Mouse (Mus musculus): ENCODE results near the gene Rmdn3. TPM values are rescaled to one million over a fixed set of nuclear protein-coding genes. Genes with fewer than 3 reads are reported as not detected.

Rmdn3 gene
- polyA plus RNA-seq, 1 experiment from 2014 or later, result 34.9 TPM

DNA sequence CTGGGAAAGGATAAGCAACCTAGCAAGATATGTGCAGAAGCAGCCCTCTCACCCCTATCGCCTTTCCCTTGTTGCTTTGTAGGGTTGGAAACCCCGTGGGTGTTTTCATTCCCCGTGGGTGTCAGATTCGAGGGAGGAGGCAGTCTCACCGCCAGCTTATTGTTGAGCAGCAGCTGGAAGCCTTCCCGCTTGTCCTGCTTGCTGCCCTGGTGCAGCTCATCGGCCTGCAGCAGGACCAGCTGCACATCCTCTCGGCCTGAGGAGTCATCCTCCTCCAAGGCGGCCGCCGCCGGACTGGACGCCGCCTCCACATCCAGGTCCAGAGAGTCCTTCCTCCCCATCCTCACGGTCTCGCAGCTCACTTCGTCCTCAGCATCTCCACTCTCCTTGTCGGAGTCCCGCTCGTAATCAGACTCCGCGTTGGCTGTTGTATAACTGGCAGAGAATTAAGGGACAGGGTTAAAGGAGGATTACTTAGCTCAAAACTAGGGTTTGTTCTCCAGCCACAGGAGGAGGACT is 9.6 kb downstream of the Rmdn3 start:
- Histone ChIP-seq H3K4me3 (ENCODE audit: low read depth, low read length) (no peak overlapping the region), H3K4me1 (ENCODE audit: control insufficient read depth, insufficient read depth, low read length) (no peaks in the 10 kb centered on the region), H3K4me2 (replicated peaks; ENCODE audit: low read depth, low read length) (no peak overlapping the region), H3K27ac (ENCODE audit: low read length) (no peak overlapping the region), H3K27me3 (ENCODE audit: control insufficient read depth, insufficient read depth, low read length) (no peaks in the 10 kb centered on the region), H3K9me3 (ENCODE audit: control insufficient read depth, low read depth, low read length) (peaks cover 4% of the 10 kb centered on the region; the same call in 1 of the 2 replicates), H3K36me3 (ENCODE audit: control insufficient read depth, insufficient read depth, low read length) (peaks cover 63% of the 10 kb centered on the region), H3K9ac (replicated peaks; ENCODE audit: low read depth, low read length) (no peak overlapping the region)
- ATAC-seq (ENCODE audit: insufficient number of reproducible peaks, insufficient read depth, low FRiP score, low read depth), result no peak
- 84% methylated on average over 22 of the region's 22 CpGs for WGBS

DNA sequence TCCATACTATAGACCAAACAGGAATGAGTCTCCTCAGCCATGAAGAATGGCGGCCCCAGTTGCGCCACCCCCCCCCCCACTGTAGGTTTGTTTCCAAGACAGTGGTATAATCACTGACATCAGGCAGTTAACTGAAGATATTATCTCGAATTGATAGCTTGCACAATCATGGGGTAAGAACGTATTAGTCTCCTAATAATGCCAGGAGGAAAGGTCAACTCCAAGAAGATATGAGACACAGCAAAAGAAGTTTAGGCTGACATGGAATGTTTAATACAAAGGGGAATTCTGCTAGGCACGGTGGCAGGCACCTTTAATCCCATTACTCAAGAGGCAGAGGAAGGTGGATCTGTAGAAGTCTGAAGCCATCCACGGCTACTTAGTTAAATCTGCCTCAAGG is 10.4 kb downstream of the Rmdn3 start:
- WGBS, result 86% methylated on average over 6 of the region's 6 CpGs
- Histone ChIP-seq H3K4me2 (replicated peaks; ENCODE audit: low read depth, low read length) (no peak overlapping the region), H3K4me3 (ENCODE audit: low read depth, low read length) (no peak overlapping the region), H3K27ac (ENCODE audit: low read length) (no peak overlapping the region), H3K4me1 (ENCODE audit: control insufficient read depth, insufficient read depth, low read length) (no peaks in the 10 kb centered on the region), H3K9me3 (ENCODE audit: control insufficient read depth, low read depth, low read length) (peaks cover 4% of the 10 kb centered on the region; the same call in 1 of the 2 replicates), H3K9ac (replicated peaks; ENCODE audit: low read depth, low read length) (no peak overlapping the region), H3K36me3 (ENCODE audit: control insufficient read depth, insufficient read depth, low read length) (peaks cover 63% of the 10 kb centered on the region), H3K27me3 (ENCODE audit: control insufficient read depth, insufficient read depth, low read length) (no peaks in the 10 kb centered on the region)
- ATAC-seq (ENCODE audit: insufficient number of reproducible peaks, insufficient read depth, low FRiP score, low read depth), result no peak

DNA sequence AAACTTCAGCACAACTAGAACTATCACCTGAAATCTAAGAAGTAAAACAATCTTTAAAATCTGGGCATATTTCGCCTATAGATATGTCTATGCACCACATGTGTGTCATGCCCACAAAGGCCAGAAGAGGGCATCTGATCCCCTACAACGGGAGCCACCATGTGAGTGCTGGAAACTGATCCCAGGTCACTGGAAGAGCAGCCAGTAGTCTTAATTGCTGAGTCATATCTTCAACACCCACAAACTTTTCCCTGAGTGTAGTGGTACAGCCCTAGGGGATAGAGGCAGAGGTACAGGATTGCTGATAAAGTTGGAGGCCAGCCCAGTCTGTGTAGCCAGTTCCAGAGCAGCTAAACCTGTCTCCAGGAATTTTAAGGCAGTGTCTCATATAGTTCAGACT is 11.6 kb downstream of the Rmdn3 start:
- ATAC-seq (ENCODE audit: insufficient number of reproducible peaks, insufficient read depth, low FRiP score, low read depth), result no peak
- Histone ChIP-seq H3K36me3 (ENCODE audit: control insufficient read depth, insufficient read depth, low read length) (peaks cover 57% of the 10 kb centered on the region), H3K27ac (ENCODE audit: low read length) (no peak overlapping the region)

DNA sequence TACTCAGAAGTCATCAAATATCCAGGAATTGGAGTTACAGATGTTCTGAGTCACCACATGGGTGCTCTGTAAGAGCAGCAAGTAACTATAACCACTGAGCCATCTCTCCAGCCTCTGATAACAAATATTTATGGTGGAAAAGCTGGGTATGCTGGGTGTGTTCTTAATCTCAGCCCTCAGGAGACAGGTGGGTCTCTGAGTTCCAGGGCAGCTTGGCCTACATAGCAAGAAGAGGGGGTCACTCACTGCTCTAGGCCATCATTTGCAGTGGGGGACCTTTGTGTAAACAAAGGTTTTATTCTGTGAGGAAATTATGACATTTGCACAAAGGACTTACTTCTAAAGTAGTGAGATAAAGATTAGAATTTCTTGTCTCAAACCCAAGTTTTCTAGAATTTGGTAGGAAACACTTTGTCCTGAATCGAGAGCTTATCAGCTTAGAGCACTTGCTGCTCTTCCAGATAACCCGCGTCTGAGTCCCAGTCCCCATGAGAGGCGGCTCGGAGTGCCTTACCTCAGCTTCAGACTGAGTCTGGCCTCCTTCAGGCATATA is 20.4 kb downstream of the Rmdn3 start:
- Histone ChIP-seq H3K27me3 (ENCODE audit: control insufficient read depth, insufficient read depth, low read length) (no peaks in the 10 kb centered on the region), H3K9ac (replicated peaks; ENCODE audit: low read depth, low read length) (no peak overlapping the region), H3K9me3 (ENCODE audit: control insufficient read depth, low read depth, low read length) (no peaks in the 10 kb centered on the region), H3K27ac (ENCODE audit: low read length) (no peak overlapping the region), H3K4me2 (replicated peaks; ENCODE audit: low read depth, low read length) (no peak overlapping the region), H3K36me3 (ENCODE audit: control insufficient read depth, insufficient read depth, low read length) (peaks cover 49% of the 10 kb centered on the region), H3K4me1 (ENCODE audit: control insufficient read depth, insufficient read depth, low read length) (no peaks in the 10 kb centered on the region), H3K4me3 (ENCODE audit: low read depth, low read length) (no peak overlapping the region)
- 81% methylated on average over 5 of the region's 5 CpGs for WGBS
- no peak for ATAC-seq (ENCODE audit: insufficient number of reproducible peaks, insufficient read depth, low FRiP score, low read depth)

More for the DNA sequence above, 11.6 kb downstream of the Rmdn3 start:
- no peak overlapping the region for H3K4me2 ChIP-seq (replicated peaks; ENCODE audit: low read depth, low read length)
- no peak overlapping the region for H3K9ac ChIP-seq (replicated peaks; ENCODE audit: low read depth, low read length)
- peaks cover 4% of the 10 kb centered on the region; the same call in 1 of the 2 replicates for H3K9me3 ChIP-seq (ENCODE audit: control insufficient read depth, low read depth, low read length)
- H3K27me3 ChIP-seq (ENCODE audit: control insufficient read depth, insufficient read depth, low read length), result no peaks in the 10 kb centered on the region
- H3K4me3 ChIP-seq (ENCODE audit: low read depth, low read length), result no peak overlapping the region
- H3K4me1 ChIP-seq (ENCODE audit: control insufficient read depth, insufficient read depth, low read length), result no peaks in the 10 kb centered on the region
- 89% methylated on average over 2 of the region's 2 CpGs for WGBS

DNA sequence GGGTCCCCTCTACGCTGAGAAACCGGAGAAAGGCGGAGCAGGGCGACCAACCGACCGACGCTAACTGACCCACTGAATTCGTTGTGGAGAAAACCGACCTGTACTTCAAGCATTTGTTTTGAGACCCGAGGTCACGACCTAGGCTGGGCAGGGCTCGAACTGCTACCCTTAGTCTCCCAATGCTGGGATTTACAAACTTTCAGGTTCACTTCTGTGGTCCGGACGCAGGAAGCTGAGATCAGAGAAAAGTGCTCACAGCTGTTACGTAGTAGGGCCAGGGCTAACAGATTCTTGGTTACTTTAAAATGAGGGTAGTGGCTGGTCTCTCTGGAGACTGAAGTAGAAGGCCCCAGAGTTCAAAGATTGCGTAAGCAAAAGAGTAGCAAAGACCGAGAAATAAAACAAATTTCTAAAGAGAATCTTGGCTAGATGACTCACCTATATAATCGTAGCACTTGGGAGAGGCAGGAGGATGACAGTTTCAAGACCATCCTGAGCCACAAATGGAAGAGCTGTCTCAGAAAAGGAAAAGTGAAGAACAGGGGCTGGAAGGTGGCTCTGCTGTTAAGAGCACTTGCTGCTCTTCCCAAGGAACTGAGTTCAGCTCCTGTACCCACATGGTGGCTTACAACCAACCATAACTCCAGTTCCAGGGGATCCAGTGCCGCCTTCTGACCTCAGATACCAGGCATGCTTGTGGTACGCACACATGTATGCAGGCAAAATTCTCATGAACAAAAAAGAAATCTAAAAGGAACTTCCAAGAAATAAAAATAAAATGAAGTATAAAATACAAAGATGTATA is 43.5 kb downstream of the Rmdn3 start:
- 12% methylated on average over 20 of the region's 20 CpGs for WGBS
- Histone ChIP-seq H3K9me3 (ENCODE audit: control insufficient read depth, low read depth, low read length) (no peaks in the 10 kb centered on the region), H3K4me2 (replicated peaks; ENCODE audit: low read depth, low read length) (peak overlapping the region; percentile 82), H3K4me1 (ENCODE audit: control insufficient read depth, insufficient read depth, low read length) (peaks cover 5% of the 10 kb centered on the region; the same call in 1 of the 2 replicates), H3K27ac (ENCODE audit: low read length) (peak overlapping the region; percentile 87; the same call in 1 of the 2 replicates), H3K4me3 (ENCODE audit: low read depth, low read length) (peak overlapping the region; percentile 73), H3K9ac (replicated peaks; ENCODE audit: low read depth, low read length) (peak overlapping the region; percentile 43), H3K27me3 (ENCODE audit: control insufficient read depth, insufficient read depth, low read length) (no peaks in the 10 kb centered on the region), H3K36me3 (ENCODE audit: control insufficient read depth, insufficient read depth, low read length) (0 out of 2 replicates have a peak, but pooled peaks cover 8% of the 10 kb centered on the region)
- ATAC-seq (ENCODE audit: insufficient number of reproducible peaks, insufficient read depth, low FRiP score, low read depth), result no peak

DNA sequence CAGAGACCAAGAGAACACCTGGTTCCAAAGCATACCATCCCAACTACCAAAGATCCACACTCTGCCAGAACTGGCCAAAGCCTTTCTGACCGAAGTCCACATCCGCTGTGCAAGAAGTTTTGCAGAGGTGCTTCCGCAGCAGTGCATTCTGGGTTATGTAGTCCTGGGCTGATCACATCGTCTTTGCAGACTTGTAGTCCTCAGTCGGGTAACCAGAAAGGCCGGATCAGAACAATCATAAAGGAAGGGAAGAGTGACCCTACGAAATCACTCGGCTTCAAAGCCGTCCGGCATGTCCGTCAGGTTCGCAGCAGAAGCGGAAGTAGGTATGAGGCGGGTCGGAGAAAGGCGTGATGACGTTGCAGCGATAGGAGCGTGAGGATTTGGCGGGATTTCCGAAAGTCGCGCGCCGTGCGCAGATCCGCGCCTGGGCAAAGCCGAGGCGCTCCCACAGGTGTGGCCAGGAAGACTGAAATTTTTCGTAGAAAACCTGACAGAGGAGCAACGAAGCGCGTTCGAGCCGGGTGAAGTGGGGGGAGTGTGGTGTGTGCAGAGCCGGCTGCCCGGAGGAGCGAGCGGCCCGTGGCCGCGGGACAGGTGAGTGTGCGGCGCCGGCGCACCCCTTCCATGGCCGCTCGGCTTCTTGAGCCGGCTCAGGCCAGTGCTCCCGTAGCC is 44.3 kb downstream of the Rmdn3 start, which contains the start of gene Rad51:
Gene Rad51, plus strand, starts transcription at position 356 of the 675 bp plus-strand sequence.
- H3K9ac ChIP-seq (replicated peaks; ENCODE audit: low read depth, low read length), result peak within 1 kb of the TSS; percentile 43
- H3K27ac ChIP-seq (ENCODE audit: low read length), result peak within 1 kb of the TSS; percentile 87
- WGBS, result under 1% methylated on average over 51 of the region's 51 CpGs
- H3K36me3 ChIP-seq (ENCODE audit: control insufficient read depth, insufficient read depth, low read length), result 0 out of 2 replicates have a peak, but pooled peaks cover 4% of the 10 kb centered on the region
- peak within 1 kb of the TSS; percentile 82 for H3K4me2 ChIP-seq (replicated peaks; ENCODE audit: low read depth, low read length)
- H3K27me3 ChIP-seq (ENCODE audit: control insufficient read depth, insufficient read depth, low read length), result no peaks in the 10 kb centered on the region
- peak within 1 kb of the TSS; percentile 73 for H3K4me3 ChIP-seq (ENCODE audit: low read depth, low read length)
- no peaks in the 10 kb centered on the region for H3K9me3 ChIP-seq (ENCODE audit: control insufficient read depth, low read depth, low read length)
- ATAC-seq (ENCODE audit: insufficient number of reproducible peaks, insufficient read depth, low FRiP score, low read depth), result peak; percentile 92
- H3K4me1 ChIP-seq (ENCODE audit: control insufficient read depth, insufficient read depth, low read length), result peaks cover 5% of the 10 kb centered on the region; the same call in 1 of the 2 replicates

DNA sequence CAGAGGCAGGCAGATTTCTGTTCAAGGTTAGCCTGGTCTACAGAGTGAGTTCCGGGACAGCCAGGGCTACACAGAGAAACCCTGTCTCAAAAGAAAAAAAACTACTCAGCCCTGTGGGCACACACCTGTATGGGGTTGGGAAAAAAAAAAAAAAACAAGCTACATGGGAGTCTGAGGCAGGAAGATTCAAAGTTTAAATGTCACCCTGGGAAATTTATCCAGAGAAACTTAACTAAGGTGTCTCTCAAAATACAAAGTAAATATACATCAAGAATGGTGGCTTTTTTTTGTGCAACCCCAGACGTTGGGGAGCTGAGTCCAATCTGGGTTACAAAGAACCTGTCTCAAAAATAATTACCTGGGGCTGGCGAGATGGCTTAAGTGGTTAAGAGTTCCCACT is 45.8 kb downstream of the Rmdn3 start:
- 0 out of 2 replicates have a peak, but pooled peaks cover 3% of the 10 kb centered on the region for H3K36me3 ChIP-seq (ENCODE audit: control insufficient read depth, insufficient read depth, low read length)
- H3K4me2 ChIP-seq (replicated peaks; ENCODE audit: low read depth, low read length), result no peak overlapping the region
- no peak overlapping the region for H3K27ac ChIP-seq (ENCODE audit: low read length)
- H3K4me1 ChIP-seq (ENCODE audit: control insufficient read depth, insufficient read depth, low read length), result peaks cover 5% of the 10 kb centered on the region; the same call in 1 of the 2 replicates
- H3K9me3 ChIP-seq (ENCODE audit: control insufficient read depth, low read depth, low read length), result no peaks in the 10 kb centered on the region
- no peak overlapping the region for H3K4me3 ChIP-seq (ENCODE audit: low read depth, low read length)
- no peaks in the 10 kb centered on the region for H3K27me3 ChIP-seq (ENCODE audit: control insufficient read depth, insufficient read depth, low read length)
- no peak for ATAC-seq (ENCODE audit: insufficient number of reproducible peaks, insufficient read depth, low FRiP score, low read depth)
- WGBS, result 88% methylated on average over 3 of the region's 3 CpGs
- H3K9ac ChIP-seq (replicated peaks; ENCODE audit: low read depth, low read length), result no peak overlapping the region

DNA sequence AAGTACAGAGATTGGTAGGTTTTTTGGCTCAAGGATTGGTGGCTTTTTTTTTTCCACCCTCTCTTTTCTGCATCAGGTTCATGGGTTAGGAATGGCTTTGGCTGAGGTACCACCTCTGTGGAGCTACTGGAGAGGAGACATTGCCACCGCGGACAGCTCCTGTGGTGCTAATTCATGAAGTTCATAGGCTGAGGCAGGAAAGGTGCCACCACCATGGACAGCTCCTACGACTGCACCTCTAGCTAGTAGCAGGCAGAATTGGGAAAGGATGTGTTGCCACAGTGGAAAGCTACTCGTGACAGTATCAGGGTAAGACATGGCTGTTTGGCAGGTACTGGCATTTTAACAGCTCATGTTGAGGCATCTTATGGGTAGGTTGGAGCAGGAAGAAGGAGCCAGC is 48.3 kb downstream of the Rmdn3 start:
- ATAC-seq (ENCODE audit: insufficient number of reproducible peaks, insufficient read depth, low FRiP score, low read depth), result no peak
- H3K27ac ChIP-seq (ENCODE audit: low read length), result no peak overlapping the region
- H3K9ac ChIP-seq (replicated peaks; ENCODE audit: low read depth, low read length), result no peak overlapping the region
- peaks cover 3% of the 10 kb centered on the region for H3K36me3 ChIP-seq (ENCODE audit: control insufficient read depth, insufficient read depth, low read length)
- no peaks in the 10 kb centered on the region for H3K9me3 ChIP-seq (ENCODE audit: control insufficient read depth, low read depth, low read length)
- no peak overlapping the region for H3K4me2 ChIP-seq (replicated peaks; ENCODE audit: low read depth, low read length)
- H3K27me3 ChIP-seq (ENCODE audit: control insufficient read depth, insufficient read depth, low read length), result no peaks in the 10 kb centered on the region
- H3K4me1 ChIP-seq (ENCODE audit: control insufficient read depth, insufficient read depth, low read length), result peaks cover 5% of the 10 kb centered on the region; the same call in 1 of the 2 replicates
- 53% methylated on average over 4 of the region's 4 CpGs for WGBS
- no peak overlapping the region for H3K4me3 ChIP-seq (ENCODE audit: low read depth, low read length)

Data from stomach, embryonic 14.5 days (tissue).